Mouse (Mus musculus) CH12.LX (cell line): ENCODE data around the gene Syn3. TPM values are rescaled to one million over a fixed set of nuclear protein-coding genes. Genes with fewer than 3 reads are reported as not detected.

Experiments
- DNase-seq: peaks from one replicate; pipeline ENCODE4 v3.0.0-alpha.2; 2013; ENCODE audit errors: extremely low read depth
- H3K27ac ChIP-seq: 2 replicates; pipeline ENCODE4 v1.5.1; 2012; ENCODE audit warnings: low read depth, mild to moderate bottlenecking, control low read depth, moderate library complexity; ENCODE audit not compliant: insufficient read depth
- H3K27me3 ChIP-seq: replicated peaks from 2 replicates; pipeline ENCODE3; 2012; ENCODE audit warnings: inconsistent platforms
- H3K36me3 ChIP-seq, 2 experiments: replicated peaks in 1 of 2; 2 replicates each; pipeline versions ENCODE3 to v1.6.1; 2012; ENCODE audit warnings: inconsistent platforms in 1 of 2, low read length in 1 of 2, mild to moderate bottlenecking in 1 of 2, mixed read lengths in 1 of 2, moderate library complexity in 1 of 2; ENCODE audit not compliant: control insufficient read depth in 1 of 2, insufficient read depth in 1 of 2
- H3K4me1 ChIP-seq, 2 experiments: 2 replicates each; pipeline ENCODE4 v1.6.1; 2012; ENCODE audit warnings: inconsistent platforms in 1 of 2, moderate library complexity in 1 of 2; ENCODE audit not compliant: insufficient read depth in 2 of 2, control insufficient read depth in 1 of 2
- H3K4me2 ChIP-seq: 2 replicates; pipeline ENCODE4 v1.6.1; 2012; ENCODE audit warnings: low read depth, mild to moderate bottlenecking, control low read depth; ENCODE audit not compliant: poor library complexity, insufficient read depth, severe bottlenecking
- H3K4me3 ChIP-seq, 3 experiments: fragments of 150-350 bp in 1 of 3; sonication (generic) in 1 of 3; replicated peaks in 1 of 3; 2 replicates each; pipeline versions ENCODE3 to v1.5.1; 2011 to 2012; ENCODE audit warnings: low read depth in 2 of 3, low read length in 2 of 3, mild to moderate bottlenecking in 2 of 3, moderate library complexity in 2 of 3, control low read depth in 1 of 3, improper control_type of control experiment in 1 of 3, inconsistent platforms in 1 of 3, mixed read lengths in 1 of 3; ENCODE audit not compliant: poor library complexity in 1 of 3
- H3K79me2 ChIP-seq: replicated peaks from 2 replicates; pipeline ENCODE4 v1.6.1; 2012; ENCODE audit warnings: mild to moderate bottlenecking, moderate library complexity; ENCODE audit not compliant: control insufficient read depth, poor library complexity, insufficient read depth, severe bottlenecking; ENCODE audit errors: extremely low read depth
- H3K9ac ChIP-seq: 2 replicates; pipeline ENCODE4 v1.6.1; 2012; ENCODE audit warnings: low read depth, mild to moderate bottlenecking, control low read depth, moderate library complexity; ENCODE audit not compliant: insufficient read depth
- H3K9me3 ChIP-seq: replicated peaks from 2 replicates; pipeline ENCODE3; 2012; ENCODE audit warnings: low read length, inconsistent platforms, mixed read lengths
- CHD1 ChIP-seq: IDR thresholded peaks from 2 replicates; pipeline ENCODE4 v1.6.1; 2012; ENCODE audit warnings: low read depth, low read length, improper control_type of control experiment, inconsistent platforms
- CHD2 ChIP-seq: IDR thresholded peaks from 2 replicates; pipeline ENCODE4 v1.6.1; 2011; ENCODE audit warnings: low read length, improper control_type of control experiment
- ELF1 ChIP-seq: IDR thresholded peaks from 2 replicates; pipeline ENCODE4 v1.6.1; 2014; ENCODE audit warnings: low read depth, mild to moderate bottlenecking, inconsistent platforms, low read length, improper control_type of control experiment
- ETS1 ChIP-seq: conservative IDR thresholded peaks from 2 replicates; pipeline ENCODE4 v1.6.1; 2012; ENCODE audit warnings: low read depth, mild to moderate bottlenecking, inconsistent platforms, low read length, improper control_type of control experiment, moderate library complexity
- HCFC1 ChIP-seq: IDR thresholded peaks from 2 replicates; pipeline ENCODE4 v1.6.1; 2012; ENCODE audit warnings: low read depth, mild to moderate bottlenecking, inconsistent platforms, low read length, improper control_type of control experiment
- JUND ChIP-seq: conservative IDR thresholded peaks from 2 replicates; pipeline ENCODE4 v1.6.1; 2011; ENCODE audit warnings: low read depth, low read length, improper control_type of control experiment
- MAFK ChIP-seq: IDR thresholded peaks from 2 replicates; pipeline ENCODE4 v1.6.1; 2011; ENCODE audit warnings: low read length, improper control_type of control experiment; ENCODE audit not compliant: insufficient replicate concordance
- MAX ChIP-seq: IDR thresholded peaks from 2 replicates; pipeline ENCODE4 v1.6.1; 2011; ENCODE audit warnings: low read length, improper control_type of control experiment
- MEF2A ChIP-seq: IDR thresholded peaks from 2 replicates; pipeline ENCODE4 v1.6.1; 2014; ENCODE audit warnings: low read depth, mild to moderate bottlenecking, inconsistent platforms, low read length, improper control_type of control experiment, borderline replicate concordance
- MXI1 ChIP-seq: IDR thresholded peaks from 2 replicates; pipeline ENCODE4 v1.6.1; 2011; ENCODE audit warnings: mild to moderate bottlenecking, low read depth, low read length, improper control_type of control experiment
- MYC ChIP-seq: IDR thresholded peaks from 2 replicates; pipeline ENCODE4 v1.6.1; 2011; ENCODE audit warnings: low read depth, mild to moderate bottlenecking, improper control_type of control experiment, low read length
- PAX5 ChIP-seq: IDR thresholded peaks from 2 replicates; pipeline ENCODE4 v1.6.1; 2012; ENCODE audit warnings: low read length, inconsistent platforms, mixed read lengths
- POLR2A ChIP-seq: IDR thresholded peaks from 2 replicates; pipeline ENCODE4 v1.6.1; 2011; ENCODE audit warnings: low read depth, mild to moderate bottlenecking, improper control_type of control experiment, low read length
- POLR2AphosphoS2 ChIP-seq: IDR thresholded peaks from 2 replicates; pipeline ENCODE4 v1.6.1; 2011; ENCODE audit warnings: low read depth, low read length, improper control_type of control experiment
- RAD21 ChIP-seq: IDR thresholded peaks from 2 replicates; pipeline ENCODE4 v1.6.1; 2011; ENCODE audit warnings: low read depth, mild to moderate bottlenecking, low read length, improper control_type of control experiment, moderate library complexity
- SIN3A ChIP-seq: IDR thresholded peaks from 2 replicates; pipeline ENCODE4 v1.6.1; 2012; ENCODE audit warnings: low read length, improper control_type of control experiment, inconsistent platforms
- TBP ChIP-seq: conservative IDR thresholded peaks from 2 replicates; pipeline ENCODE4 v1.6.1; 2011; ENCODE audit warnings: low read depth, low read length, improper control_type of control experiment
- UBTF ChIP-seq: IDR thresholded peaks from 2 replicates; pipeline ENCODE4 v1.6.1; 2012; ENCODE audit warnings: low read depth, mild to moderate bottlenecking, inconsistent platforms, low read length, improper control_type of control experiment, moderate library complexity
- ZC3H11A ChIP-seq: IDR thresholded peaks from 2 replicates; pipeline ENCODE4 v1.6.1; 2012; ENCODE audit warnings: low read depth, mild to moderate bottlenecking, inconsistent platforms, low read length, improper control_type of control experiment
- dilution Hi-C: fragments of 300-500 bp; cut with MboI; formaldehyde crosslinking; loops from 2 replicates; pipeline ENCODE4 v1.14.3; 2020; ENCODE audit warnings: low sequenced_read_pairs; ENCODE audit not compliant: extremely low pct_unique_long_range_greater_than_20kb, extremely low pct_ligation_motif_present
- in situ Hi-C: fragments of 300-500 bp; cut with MboI; formaldehyde crosslinking; loops from 3 replicates; pipeline ENCODE4 v1.14.3; 2019; ENCODE audit warnings: low sequenced_read_pairs, low pct_ligation_motif_present, low pct_unique_long_range_greater_than_20kb, mixed read lengths
- polyA plus RNA-seq: library from polyadenylated mRNA; unstranded; fragments of >175 nt; gene quantifications from 2 replicates; pipeline ENCODE4 v1.2.1, GENCODE M21; 2012; ENCODE audit warnings: low read depth; ENCODE audit not compliant: insufficient read length
- total RNA-seq, 2 experiments: library from RNA; depleted of rRNA; stranded (reverse); fragments of 300-350 nt in 1 of 2; fragments of >200 nt in 1 of 2; gene quantifications; 2 replicates each; pipeline ENCODE4 v1.2.3; 2012 to 2014

Syn3 gene
- total and polyA plus RNA-seq, 3 experiments, result 2.8 to 8.9 (median 5.6) TPM

- Histone ChIP-seq H3K36me3 (peaks cover 0 to 43% of the 10 kb centered on the region in 2 experiments), H3K9ac (no peak overlapping the region), H3K4me2 (no peak overlapping the region), H3K27ac (no peak overlapping the region), H3K4me1 (peaks cover 0 to 8% of the 10 kb centered on the region in 2 experiments; a peak in 1 of 4 replicates), H3K79me2 (no peaks in the 10 kb centered on the region), H3K9me3 (no peaks in the 10 kb centered on the region), H3K27me3 (no peaks in the 10 kb centered on the region), H3K4me3 (no peak overlapping the region)
- in situ Hi-C loops (no loop called here), dilution Hi-C loops (no loop called here)
- TF ChIP-seq HCFC1 (no peak), SIN3A (no peak), JUND (no peak)
- no peak for DNase-seq
These were observed 160.5 kb downstream of the Syn3 start for GRCm38 (mm10) chr10:86338121-86338715.

- dilution Hi-C loops, result no loop called here
- no peak overlapping the region for H3K4me2 ChIP-seq
- peaks cover 0 to 8% of the 10 kb centered on the region in 2 experiments; a peak in 1 of 4 replicates for H3K4me1 ChIP-seq
- TF ChIP-seq MEF2A (no peak), ELF1 (no peak), POLR2A (no peak)
- H3K27ac ChIP-seq, result no peak overlapping the region
- H3K4me3 ChIP-seq, result no peak overlapping the region
- H3K9ac ChIP-seq, result no peak overlapping the region
- peaks cover 0 to 38% of the 10 kb centered on the region in 2 experiments for H3K36me3 ChIP-seq
- no peak for DNase-seq
- H3K79me2 ChIP-seq, result no peaks in the 10 kb centered on the region
- H3K27me3 ChIP-seq, result no peaks in the 10 kb centered on the region
- in situ Hi-C loops, result no loop called here
- H3K9me3 ChIP-seq, result no peaks in the 10 kb centered on the region
These were observed 161.5 kb downstream of the Syn3 start for GRCm38 (mm10) chr10:86337239-86337638.

GRCm38 (mm10) chr10:86336506-86336905, 162.2 kb downstream of the Syn3 start:
- H3K79me2 ChIP-seq, result no peaks in the 10 kb centered on the region
- no peak overlapping the region for H3K4me3 ChIP-seq
- no peaks in the 10 kb centered on the region for H3K9me3 ChIP-seq
- H3K9ac ChIP-seq, result no peak overlapping the region
- dilution Hi-C loops (no loop called here), in situ Hi-C loops (no loop called here)
- DNase-seq, result no peak
- H3K27ac ChIP-seq, result no peak overlapping the region
- H3K4me2 ChIP-seq, result no peak overlapping the region
- H3K27me3 ChIP-seq, result no peaks in the 10 kb centered on the region
- peaks cover 0 to 8% of the 10 kb centered on the region in 2 experiments; a peak in 1 of 4 replicates for H3K4me1 ChIP-seq
- TF ChIP-seq TBP, result no peak
- no peak for TF ChIP-seq ZC3H11A
- TF ChIP-seq MXI1, result no peak
- TF ChIP-seq POLR2AphosphoS2, result no peak
- no peak for TF ChIP-seq CHD2
- no peak for TF ChIP-seq PAX5
- no peak for TF ChIP-seq HCFC1
- TF ChIP-seq MEF2A, result no peak
- no peak for TF ChIP-seq JUND
- TF ChIP-seq MYC, result no peak
- no peak for TF ChIP-seq ETS1
- TF ChIP-seq SIN3A, result no peak
- TF ChIP-seq MAX, result no peak
- TF ChIP-seq UBTF, result no peak
- TF ChIP-seq RAD21, result no peak
- no peak for TF ChIP-seq MAFK
- no peak for TF ChIP-seq CHD1
- TF ChIP-seq, all 38 proteins: peak for 0
- H3K36me3 ChIP-seq, result peaks cover 0 to 31% of the 10 kb centered on the region in 2 experiments
